Mouse (Mus musculus): ENCODE data around the gene Grcc10. TPM values are rescaled to one million over a fixed set of nuclear protein-coding genes. Genes with fewer than 3 reads are reported as not detected.

The Grcc10 gene
- polyA plus RNA-seq, 1 experiment from 2014 or later: 402 TPM

DNA sequence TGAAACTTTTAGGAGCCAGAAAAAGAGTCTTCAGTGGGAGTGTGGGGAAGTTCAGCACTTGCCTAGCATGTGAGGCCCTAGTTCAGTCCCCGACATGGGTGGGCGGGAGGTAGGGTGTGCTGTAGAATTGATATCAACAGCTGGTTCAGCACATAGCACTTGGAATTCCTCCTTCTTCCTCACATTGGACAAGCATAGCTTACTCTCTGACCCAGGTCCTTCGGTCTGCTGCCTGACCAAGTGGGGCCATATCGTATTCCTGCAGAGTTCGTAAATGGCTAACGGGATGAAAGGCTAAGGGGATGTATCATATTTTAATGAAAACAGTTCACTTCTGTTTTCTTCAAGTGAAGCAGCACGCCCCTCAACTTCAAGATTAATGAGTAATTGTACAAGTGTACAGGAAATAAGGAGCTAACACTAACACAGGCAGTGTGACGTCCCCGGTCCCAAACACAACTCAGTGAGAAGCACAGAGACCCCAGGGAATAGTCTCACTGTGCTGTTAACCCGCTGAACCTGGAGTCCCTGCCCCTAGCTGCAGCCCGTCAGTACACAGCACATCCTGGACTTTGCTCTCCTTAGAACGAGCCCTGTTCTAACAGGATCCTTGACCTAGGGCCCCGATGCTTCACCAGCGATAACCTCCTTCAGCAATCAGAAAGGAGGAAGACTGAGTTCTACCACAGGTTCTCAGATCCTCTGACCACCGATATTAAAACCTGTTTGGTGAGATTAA, 47.8 kb downstream of the Grcc10 start:
- no peak for ATAC-seq (ENCODE audit: insufficient number of reproducible peaks, low FRiP score, low TSS enrichment, low read depth)
- WGBS: 67% methylated on average over 15 of the region's 15 CpGs
- H3K4me2 ChIP-seq: no peak overlapping the region
- peaks cover 6% of the 10 kb centered on the region; the same call in 1 of the 2 replicates for H3K36me3 ChIP-seq
- no peaks in the 10 kb centered on the region for H3K27me3 ChIP-seq
- H3K4me3 ChIP-seq: no peak overlapping the region
- H3K4me1 ChIP-seq: peaks cover 10% of the 10 kb centered on the region
- no peak overlapping the region for H3K9ac ChIP-seq
- no peaks in the 10 kb centered on the region for H3K9me3 ChIP-seq
- peak overlapping the region; percentile 47; the same call in 1 of the 2 replicates for H3K27ac ChIP-seq

DNA sequence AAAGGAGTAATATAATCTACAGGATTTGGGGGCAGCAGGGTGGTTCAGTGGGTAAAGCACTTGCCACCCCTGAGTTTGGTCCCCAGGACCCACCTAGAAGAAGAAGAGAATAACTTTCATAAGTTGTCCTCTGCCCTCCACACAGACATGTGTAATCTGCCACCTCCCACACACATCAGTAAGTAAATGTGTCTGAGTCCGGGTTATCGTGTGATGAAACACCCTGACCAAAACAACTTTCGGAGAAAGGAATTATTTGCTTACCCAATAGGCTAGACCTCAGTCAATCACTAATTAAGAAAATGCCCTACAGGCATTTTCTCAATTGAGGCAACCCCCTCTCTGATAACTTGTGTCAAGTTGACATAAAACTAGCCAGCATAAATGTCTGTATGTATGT, 50.7 kb downstream of the Grcc10 start:
- H3K27ac ChIP-seq: no peak overlapping the region
- H3K9me3 ChIP-seq: no peaks in the 10 kb centered on the region
- H3K36me3 ChIP-seq: no peaks in the 10 kb centered on the region
- peaks cover 10% of the 10 kb centered on the region for H3K4me1 ChIP-seq
- no peak overlapping the region for H3K9ac ChIP-seq
- ATAC-seq (ENCODE audit: insufficient number of reproducible peaks, low FRiP score, low TSS enrichment, low read depth): no peak
- no peaks in the 10 kb centered on the region for H3K27me3 ChIP-seq
- 88% methylated on average over 3 of the region's 3 CpGs for WGBS
- no peak overlapping the region for H3K4me2 ChIP-seq
- H3K4me3 ChIP-seq: no peak overlapping the region

MicroRNAs encoded within 50 kb of the gene (microRNA counts, 519-probe panel; counts per million panel counts)
- microRNA mmu-miR-141 (2,767 counts per million, percentile 61 among the panel's probes with 10 or more counts), microRNA mmu-miR-200c (3,330 counts per million, percentile 79 among the panel's probes with 10 or more counts)

Small RNA genes lying within 50 kb of the gene (microRNA-seq; reads per million reads assigned to microRNA genes)
- gene Mir141 (619 reads per million, percentile 70 among the genes with 10 or more reads in this experiment), gene Mir200c (4,345 reads per million, percentile 87 among the genes with 10 or more reads in this experiment)

Other genes starting within 250 kb of the Grcc10 start
- 0.61 and 0.73 TPM in 2 replicates for gene C1rl, start 248.3 kb downstream of the Grcc10 start, polyA plus RNA-seq (2015; fragmentation: Nextera tagmentation; extraction: Ambion mirVana)
- gene C1ra, start 229.0 kb downstream of the Grcc10 start, polyA plus RNA-seq (2015; fragmentation: Nextera tagmentation; extraction: Ambion mirVana): 3.9 and 4.6 TPM in 2 replicates
- gene C1s1, start 199.0 kb downstream of the Grcc10 start, polyA plus RNA-seq (2015; fragmentation: Nextera tagmentation; extraction: Ambion mirVana): 5.5 and 6.6 TPM in 2 replicates
- not detected in 2 replicates for gene C1rb, start 171.1 kb downstream of the Grcc10 start, polyA plus RNA-seq (2015; fragmentation: Nextera tagmentation; extraction: Ambion mirVana)
- gene C1s2, start 105.3 kb downstream of the Grcc10 start, polyA plus RNA-seq (2015; fragmentation: Nextera tagmentation; extraction: Ambion mirVana): 0.14 TPM in 1 of 2 replicates, not detected in the other
- 46.1 and 55.0 TPM in 2 replicates for gene Lpcat3, start 78.3 kb downstream of the Grcc10 start, polyA plus RNA-seq (2015; fragmentation: Nextera tagmentation; extraction: Ambion mirVana)
- gene Emg1, start 29.2 kb downstream of the Grcc10 start, polyA plus RNA-seq (2015; fragmentation: Nextera tagmentation; extraction: Ambion mirVana): 164 and 183 TPM in 2 replicates
- 285 and 312 TPM in 2 replicates for gene Phb2, start 29.0 kb downstream of the Grcc10 start, polyA plus RNA-seq (2015; fragmentation: Nextera tagmentation; extraction: Ambion mirVana)
- 17.4 and 17.8 TPM in 2 replicates for gene Ptpn6, start 2.7 kb downstream of the Grcc10 start, polyA plus RNA-seq (2015; fragmentation: Nextera tagmentation; extraction: Ambion mirVana)
- 0.10 TPM in 1 of 2 replicates, not detected in the other for gene Gm45234, start 14.6 kb upstream of the Grcc10 start, polyA plus RNA-seq (2015; fragmentation: Nextera tagmentation; extraction: Ambion mirVana)
- gene Atn1, start 15.2 kb upstream of the Grcc10 start, polyA plus RNA-seq (2015; fragmentation: Nextera tagmentation; extraction: Ambion mirVana): 15.1 and 15.7 TPM in 2 replicates
- gene Eno2, start 28.3 kb upstream of the Grcc10 start, polyA plus RNA-seq (2015; fragmentation: Nextera tagmentation; extraction: Ambion mirVana): 7.9 and 9.1 TPM in 2 replicates
- gene Lrrc23, start 38.4 kb upstream of the Grcc10 start, polyA plus RNA-seq (2015; fragmentation: Nextera tagmentation; extraction: Ambion mirVana): 0.36 and 0.83 TPM in 2 replicates
- gene Spsb2, start 67.3 kb upstream of the Grcc10 start, polyA plus RNA-seq (2015; fragmentation: Nextera tagmentation; extraction: Ambion mirVana): 14.1 and 15.5 TPM in 2 replicates
- gene Tpi1, start 72.9 kb upstream of the Grcc10 start, polyA plus RNA-seq (2015; fragmentation: Nextera tagmentation; extraction: Ambion mirVana): 940 and 1,131 TPM in 2 replicates
- gene Usp5, start 88.1 kb upstream of the Grcc10 start, polyA plus RNA-seq (2015; fragmentation: Nextera tagmentation; extraction: Ambion mirVana): 134 and 136 TPM in 2 replicates
- gene Cdca3, start 88.2 kb upstream of the Grcc10 start, polyA plus RNA-seq (2015; fragmentation: Nextera tagmentation; extraction: Ambion mirVana): 124 and 141 TPM in 2 replicates
- 0.96 and 3.2 TPM in 2 replicates for gene Gnb3, start 98.9 kb upstream of the Grcc10 start, polyA plus RNA-seq (2015; fragmentation: Nextera tagmentation; extraction: Ambion mirVana)
- gene P3h3, start 116.4 kb upstream of the Grcc10 start, polyA plus RNA-seq (2015; fragmentation: Nextera tagmentation; extraction: Ambion mirVana): 43.7 and 62.3 TPM in 2 replicates
- gene Gpr162, start 122.6 kb upstream of the Grcc10 start, polyA plus RNA-seq (2015; fragmentation: Nextera tagmentation; extraction: Ambion mirVana): 1.6 and 2.9 TPM in 2 replicates
- 0.24 and 0.31 TPM in 2 replicates for gene Cd4, start 146.8 kb upstream of the Grcc10 start, polyA plus RNA-seq (2015; fragmentation: Nextera tagmentation; extraction: Ambion mirVana)
- 2.3 TPM in 2 replicates for gene Lag3, start 170.3 kb upstream of the Grcc10 start, polyA plus RNA-seq (2015; fragmentation: Nextera tagmentation; extraction: Ambion mirVana)
- gene Ptms, start 178.7 kb upstream of the Grcc10 start, polyA plus RNA-seq (2015; fragmentation: Nextera tagmentation; extraction: Ambion mirVana): 241 and 331 TPM in 2 replicates
- 352 and 365 TPM in 2 replicates for gene Mlf2, start 190.0 kb upstream of the Grcc10 start, polyA plus RNA-seq (2015; fragmentation: Nextera tagmentation; extraction: Ambion mirVana)
- gene Cops7a, start 224.2 kb upstream of the Grcc10 start, polyA plus RNA-seq (2015; fragmentation: Nextera tagmentation; extraction: Ambion mirVana): 146 and 160 TPM in 2 replicates